Mouse (Mus musculus) urinary bladder, adult 2 months (tissue): ENCODE data around the gene Trmt5. TPM values are rescaled to one million over a fixed set of nuclear protein-coding genes. Genes with fewer than 3 reads are reported as not detected.

Experiments used
- DNase-seq: peaks from one replicate; pipeline ENCODE4 v3.0.0; 2022; ENCODE audit warnings: low spot score
- polyA plus RNA-seq: library from polyadenylated mRNA; depleted of rRNA; stranded (reverse); fragments of >200 nt; gene quantifications from 2 replicates; pipeline ENCODE4 v1.2.3, GENCODE M21; 2012; rRNA removed

Trmt5 gene
- 13.6 and 14.0 TPM in 2 replicates for polyA plus RNA-seq

DNA sequence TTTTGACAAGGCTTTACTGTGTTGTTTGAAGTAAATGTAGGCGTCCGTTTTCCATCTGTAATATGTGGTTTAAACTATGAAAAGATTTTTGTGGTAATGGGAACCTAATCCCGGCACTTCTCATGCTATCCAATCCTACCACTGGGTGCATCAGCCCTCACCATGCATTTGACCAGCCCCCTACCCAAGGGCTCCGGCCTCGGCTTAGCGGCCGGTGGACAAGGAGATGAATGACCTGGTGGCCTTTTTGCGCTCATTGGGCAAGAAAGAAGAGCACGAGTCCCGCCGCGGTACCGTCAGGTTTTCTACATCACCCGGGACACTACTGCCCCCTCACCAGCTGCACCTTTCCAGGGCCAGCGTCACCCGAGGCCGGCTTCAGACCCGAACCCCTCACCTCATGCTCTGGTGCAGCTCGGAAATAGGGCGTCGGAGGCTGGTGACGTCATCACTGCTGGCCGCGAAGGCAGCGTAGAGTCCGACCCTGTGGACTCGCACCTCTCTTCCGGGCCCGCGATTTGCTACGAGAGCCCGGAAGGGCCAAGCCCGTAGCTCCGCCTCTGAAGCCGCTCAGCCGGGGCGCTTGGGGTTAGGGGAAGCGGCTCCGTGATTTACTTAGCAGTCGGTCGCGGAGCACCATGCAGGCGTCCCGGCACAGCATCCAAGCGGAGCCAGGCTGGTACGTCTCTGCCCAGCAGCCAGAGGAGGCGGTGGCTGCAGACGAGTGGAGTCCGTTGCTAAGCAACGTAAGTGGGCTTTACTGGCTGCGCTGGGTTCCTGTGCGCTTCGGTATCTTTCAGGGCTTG lies at the start of gene Trmt5, which contains the start of gene Slc38a6:
Gene Trmt5 (minus strand): TSS at position 424 of the 806 bp plus-strand sequence.
Gene Slc38a6 (plus strand): TSS at position 493 of the 806 bp plus-strand sequence.
- peak; percentile 91 for DNase-seq

DNA sequence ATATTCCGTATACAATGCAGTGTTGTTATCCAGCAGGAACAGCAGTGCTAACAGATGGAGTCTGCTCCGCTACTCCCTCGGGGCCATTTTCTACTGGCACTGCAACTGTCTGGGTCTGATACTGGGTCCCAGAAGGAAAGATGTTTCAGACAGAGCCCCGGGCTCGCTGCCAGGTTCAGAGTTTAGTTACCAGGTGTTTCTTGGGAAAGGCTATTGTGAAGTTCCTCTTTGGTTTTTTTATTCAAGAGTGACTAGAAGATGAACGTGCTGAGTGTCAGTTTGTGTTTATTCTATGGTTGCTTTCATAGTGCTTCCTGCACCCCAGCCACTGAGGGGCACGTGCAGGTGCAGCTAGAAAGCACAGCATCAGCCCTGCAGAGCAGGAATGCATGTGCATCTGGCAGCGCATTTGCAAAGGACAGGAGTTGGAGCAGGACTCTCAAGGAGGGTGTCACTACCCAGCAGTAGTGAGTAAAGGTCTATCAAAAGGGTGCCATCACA lies 47.6 kb upstream of the Trmt5 start:
- DNase-seq, result no peak

DNA sequence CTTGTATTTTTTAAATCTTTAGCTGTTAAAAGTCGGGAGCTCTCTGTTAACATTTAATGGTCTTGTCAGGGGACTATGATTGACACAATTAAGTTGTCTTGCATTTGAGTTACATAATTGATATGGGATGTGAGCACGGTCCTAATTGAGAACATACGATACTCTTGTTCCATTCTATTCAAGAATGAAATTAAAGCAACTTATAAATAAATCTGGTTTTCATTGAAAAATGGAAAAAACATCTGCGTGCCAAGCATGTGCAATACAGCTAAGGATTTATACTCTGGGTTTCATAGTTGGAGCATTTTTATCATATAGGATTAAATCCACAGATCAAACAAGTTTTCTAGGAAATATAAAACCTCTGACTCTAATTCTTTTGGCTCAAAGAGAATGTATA lies 46.2 kb upstream of the Trmt5 start:
- DNase-seq, result no peak

DNA sequence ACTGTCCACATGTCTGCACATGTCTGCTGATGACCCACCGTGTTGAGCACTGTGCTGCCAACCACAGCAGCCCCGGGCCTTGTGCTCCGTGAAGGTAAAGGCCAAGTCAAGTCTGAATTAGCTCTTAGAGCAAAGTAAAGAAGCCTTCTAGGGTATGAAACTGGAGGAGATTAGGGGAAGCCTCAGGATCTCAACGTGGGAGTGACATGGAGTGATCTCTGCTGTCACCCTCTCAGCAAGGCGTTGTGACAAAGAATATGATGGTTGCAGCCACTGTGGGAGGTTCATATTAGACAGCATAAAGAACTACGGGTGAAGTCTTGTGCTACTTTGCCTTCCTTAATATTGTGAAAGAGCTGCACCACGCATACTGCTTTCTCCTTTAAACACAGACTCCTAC lies 43.7 kb upstream of the Trmt5 start:
- DNase-seq, result no peak

DNA sequence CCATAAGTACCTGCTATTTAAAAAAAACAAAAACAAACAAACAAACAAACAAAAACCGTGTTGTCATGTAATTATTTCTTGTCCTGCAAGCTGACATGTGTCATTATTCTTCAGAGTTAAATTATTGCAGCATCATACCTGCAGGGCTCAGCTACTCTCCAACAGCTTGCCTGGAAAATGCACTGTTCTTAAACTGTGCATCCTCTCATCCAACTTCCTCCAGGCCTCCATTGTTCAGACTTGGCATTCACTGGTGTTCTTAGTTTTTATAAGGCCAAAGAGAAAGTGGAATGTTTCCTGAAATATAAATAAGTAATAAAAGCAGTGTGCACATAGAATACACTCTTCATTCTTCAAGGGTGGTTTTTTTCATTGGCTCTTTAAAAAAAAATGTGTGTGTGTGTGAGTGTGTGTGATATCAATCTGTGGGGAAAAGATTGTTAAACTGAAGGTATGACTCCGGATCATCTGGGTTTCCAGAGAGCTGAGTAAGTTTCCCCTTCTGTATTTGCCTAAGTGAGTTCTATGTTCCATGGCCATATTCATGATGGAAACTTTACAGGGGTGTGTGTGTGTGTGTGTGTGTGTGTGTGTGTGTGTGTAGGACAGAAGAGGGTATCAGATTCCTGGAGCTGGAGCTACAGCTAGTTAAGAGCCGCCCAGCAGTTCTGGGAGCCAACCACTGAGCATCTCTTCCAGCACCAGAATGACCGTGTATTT lies 42.1 kb upstream of the Trmt5 start:
- DNase-seq, result no peak

DNA sequence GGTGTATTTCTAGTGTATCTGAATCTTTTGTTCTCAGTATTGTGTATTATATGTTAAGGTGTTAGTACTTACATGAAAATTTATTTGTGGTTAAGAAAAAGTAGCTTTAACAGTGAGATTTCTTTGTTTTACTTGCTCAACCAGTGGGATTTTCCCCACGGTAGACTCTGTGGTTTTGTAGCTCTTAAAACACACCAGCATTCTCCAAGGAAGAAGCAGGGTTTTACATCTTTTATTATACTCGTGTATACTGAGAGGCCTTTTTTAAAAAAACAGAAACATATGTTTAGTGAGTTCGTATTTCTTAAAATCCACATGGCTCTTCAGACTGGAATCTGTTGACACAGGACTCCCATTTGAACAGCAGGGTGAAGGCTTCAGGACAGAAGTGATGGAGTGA lies 40.9 kb upstream of the Trmt5 start:
- DNase-seq, result no peak

DNA sequence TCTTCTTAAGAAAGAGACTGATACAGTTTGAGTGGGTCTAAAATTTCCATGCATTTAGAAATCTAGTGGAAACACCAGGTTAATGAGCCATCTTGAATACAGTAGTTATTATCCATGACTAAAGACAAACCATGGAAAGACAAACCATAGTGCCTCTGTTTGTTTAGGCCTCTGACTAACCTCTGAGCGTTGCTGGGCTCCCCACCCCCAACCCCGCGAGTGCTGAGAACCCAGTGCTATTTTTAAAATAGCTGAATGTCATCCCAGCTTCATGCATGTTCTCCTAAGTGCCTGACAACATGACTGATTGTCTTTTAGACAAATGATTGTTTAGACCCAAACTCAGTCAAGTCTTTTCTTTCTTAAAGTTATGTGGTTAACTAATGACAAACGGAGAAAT lies 39.1 kb upstream of the Trmt5 start:
- DNase-seq, result no peak

DNA sequence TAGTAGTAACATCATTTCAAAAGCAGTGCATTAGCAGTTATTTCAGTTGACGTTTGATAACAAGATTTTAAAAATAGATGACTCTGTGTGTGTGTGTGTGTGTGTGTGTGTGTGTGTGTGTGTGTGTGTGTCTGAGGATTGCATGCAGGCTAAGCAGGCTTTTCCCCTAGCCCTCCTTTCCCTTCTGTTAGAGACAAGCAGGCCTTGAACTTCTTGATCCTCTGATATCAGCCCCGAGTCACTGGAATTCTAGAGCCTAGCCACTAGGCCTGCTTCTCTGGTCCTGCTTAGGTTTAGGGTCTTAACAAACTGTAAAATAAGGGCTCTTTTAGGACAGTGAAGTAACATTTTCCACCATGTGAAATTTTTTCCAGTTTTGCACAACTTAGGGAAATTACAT lies 38.7 kb upstream of the Trmt5 start:
- no peak for DNase-seq

DNA sequence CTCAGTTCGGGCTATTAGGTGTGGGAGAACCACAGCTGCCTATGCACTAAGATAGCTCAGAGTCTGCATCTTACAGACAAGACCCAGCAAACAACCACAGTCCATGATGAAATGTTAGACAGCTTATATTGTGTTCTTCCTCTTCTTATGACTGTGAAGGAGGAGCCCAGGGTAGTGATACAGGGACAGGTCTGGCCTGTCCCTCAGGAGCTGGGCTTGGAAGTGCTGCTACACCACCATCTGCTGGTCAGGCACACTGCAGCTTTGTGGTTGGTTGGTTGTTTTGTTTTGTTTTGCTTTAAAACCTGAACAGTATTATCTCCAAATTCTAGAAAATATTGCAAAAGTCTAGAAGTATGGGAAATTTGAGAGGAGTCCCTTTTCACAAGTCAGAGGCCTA lies 38.2 kb upstream of the Trmt5 start:
- no peak for DNase-seq

DNA sequence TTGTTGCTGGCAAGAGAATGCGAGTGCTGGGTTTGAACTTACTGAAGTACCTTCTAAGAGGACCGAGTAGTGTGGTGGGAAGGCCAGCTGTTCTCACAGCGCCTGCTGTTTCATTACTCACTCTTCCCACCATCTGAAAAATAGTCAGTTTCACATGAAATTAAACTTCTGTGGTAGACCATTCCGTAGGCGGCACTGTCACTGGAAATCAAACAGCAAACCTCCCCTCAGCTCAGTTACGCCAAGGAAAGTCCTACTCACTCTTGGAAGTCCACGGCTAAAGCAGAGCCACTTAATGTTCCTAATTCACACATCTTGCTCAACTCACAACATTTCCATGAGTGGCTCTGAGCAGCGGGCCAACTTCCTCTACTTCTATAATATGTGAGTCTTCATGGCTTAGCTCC lies 37.7 kb upstream of the Trmt5 start:
- no peak for DNase-seq

DNA sequence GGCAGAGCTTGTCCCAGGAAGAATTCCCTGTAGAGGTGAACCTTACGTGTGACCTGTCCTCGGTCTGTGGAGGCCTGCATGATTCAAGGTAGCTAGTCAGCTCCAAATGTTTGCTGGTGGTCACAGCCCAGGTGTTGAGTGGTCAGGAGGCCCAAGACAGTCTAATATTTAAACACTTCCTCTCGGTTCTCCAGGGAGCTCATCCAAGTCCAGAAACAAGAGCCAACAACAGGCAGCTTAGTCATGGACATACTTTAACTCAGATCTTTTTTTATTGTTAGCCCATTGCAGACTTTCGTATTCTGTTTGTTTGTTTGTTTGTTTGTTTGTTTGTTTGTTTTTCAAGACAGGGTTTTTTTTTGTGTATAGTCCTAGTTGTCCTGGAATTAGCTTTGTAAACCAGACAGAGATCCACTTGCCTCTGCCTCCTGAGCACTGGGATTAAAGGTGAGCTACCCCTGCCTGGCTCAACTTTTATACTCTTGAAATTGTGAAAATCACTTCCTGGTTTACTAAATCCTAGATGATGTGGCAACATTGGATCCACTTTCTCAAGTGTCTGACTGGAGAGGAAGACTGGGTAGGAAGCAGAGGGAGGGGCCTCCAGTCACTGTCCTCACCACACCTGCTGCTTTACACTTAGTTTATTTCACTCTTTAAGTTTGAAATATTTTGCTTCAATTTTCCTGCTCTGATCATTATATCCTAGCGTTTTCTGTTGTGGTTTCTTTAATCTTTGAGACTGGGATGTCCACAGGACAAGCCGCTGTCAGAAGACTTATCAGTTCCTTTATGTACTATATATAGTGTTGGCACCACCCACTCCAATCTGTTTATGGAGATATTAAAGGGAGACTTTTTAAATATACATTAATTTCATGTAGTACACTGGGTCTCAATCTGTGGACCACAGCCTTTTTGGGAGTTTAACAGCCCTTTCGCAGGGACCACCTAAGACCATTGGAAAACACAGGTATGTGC lies 31.5 kb upstream of the Trmt5 start:
- no peak for DNase-seq

DNA sequence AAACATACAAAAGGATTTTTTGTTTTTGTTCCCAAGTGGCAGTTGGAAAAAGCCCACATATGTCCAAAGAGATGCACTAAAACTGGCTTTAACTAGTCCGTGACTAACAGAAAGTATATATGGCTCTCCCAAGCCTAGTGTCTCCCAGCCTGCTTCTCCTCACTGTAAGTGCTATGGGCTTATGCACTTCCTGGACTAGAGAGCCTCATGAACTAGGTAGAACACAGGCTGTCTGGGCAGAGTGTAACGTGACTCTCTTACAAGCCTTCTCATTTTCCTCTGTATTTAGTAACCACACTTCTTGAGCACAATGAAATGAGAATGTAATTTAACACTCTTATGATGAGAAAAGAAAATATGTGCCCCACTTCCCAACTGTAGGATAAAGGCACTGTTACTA lies 22.2 kb upstream of the Trmt5 start:
- DNase-seq, result no peak

DNA sequence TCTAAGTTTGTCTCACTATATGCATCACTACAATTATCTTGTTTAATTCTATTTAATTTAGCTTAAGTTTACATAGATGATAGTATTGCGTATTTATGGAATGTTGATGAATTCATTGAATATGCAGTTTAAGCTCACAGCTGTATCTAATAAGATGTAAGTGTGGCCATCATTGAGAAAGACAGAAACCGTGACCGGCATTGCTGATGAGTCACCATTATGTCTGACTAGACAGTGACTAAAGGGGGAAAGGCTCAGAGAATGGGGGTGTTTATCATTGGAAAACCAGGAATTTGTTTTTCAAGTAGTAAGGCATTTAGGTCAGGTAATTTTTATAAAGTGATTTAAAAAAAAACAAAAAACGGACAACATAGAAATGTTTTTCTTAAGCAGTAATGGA lies 21.2 kb upstream of the Trmt5 start:
- DNase-seq, result no peak

DNA sequence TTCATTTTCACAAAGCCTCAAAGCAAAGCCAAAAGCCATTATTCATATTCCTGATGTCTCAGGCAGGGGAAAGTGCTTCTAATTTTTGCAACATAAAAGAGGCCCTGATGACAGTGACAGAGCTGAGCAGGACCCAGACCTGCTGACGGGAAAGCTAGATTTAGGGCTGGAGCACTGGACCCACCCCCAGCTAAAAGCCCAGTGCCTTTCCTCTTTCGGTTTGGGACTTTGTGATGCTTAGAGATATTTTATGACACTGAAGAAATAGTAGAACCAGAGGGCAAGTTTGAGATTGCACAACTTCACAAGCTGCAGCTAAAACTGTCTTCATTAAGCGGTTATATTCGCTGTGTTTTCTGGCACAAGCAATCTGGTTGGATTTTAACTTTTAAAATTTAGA lies 18.1 kb upstream of the Trmt5 start:
- no peak for DNase-seq

DNA sequence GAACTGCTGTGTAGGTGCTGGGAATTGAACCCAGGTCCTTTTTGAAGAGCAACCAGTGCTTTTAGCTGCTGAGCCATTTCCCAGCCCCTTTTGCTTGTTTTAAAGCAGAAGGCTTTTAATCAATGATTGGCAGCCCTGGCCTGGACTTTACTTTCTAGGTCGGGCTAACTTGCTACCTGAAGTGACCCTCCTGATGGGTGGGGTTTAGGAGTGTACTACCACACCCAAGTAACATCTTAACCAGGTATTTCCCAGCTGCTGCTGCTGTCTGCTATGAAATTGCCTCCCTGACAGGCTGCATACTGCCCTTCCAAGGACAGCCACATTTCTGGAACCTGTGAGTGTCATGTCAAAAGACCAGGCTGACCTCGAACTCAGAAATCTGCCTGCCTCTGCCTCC lies 14.0 kb upstream of the Trmt5 start:
- DNase-seq, result no peak

DNA sequence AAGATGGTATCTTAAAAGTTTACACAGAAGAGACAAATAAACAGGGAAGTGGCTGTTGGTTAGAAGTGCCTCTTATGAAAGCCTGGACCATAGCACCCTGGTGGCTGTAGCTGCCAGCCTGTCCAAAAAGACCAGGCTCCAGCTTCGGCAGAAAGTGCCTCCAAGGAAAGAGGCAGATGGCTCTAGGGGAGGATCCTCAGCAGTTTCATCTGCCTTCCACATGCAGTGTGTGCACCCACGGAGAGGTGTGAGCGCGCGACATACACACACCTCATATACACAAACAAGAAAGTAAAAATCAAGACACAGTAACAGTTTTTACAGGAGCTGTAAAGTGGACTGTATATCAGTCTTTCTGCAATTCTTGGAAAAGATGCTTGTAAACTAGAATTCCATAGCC lies 12.1 kb upstream of the Trmt5 start:
- DNase-seq, result no peak

DNA sequence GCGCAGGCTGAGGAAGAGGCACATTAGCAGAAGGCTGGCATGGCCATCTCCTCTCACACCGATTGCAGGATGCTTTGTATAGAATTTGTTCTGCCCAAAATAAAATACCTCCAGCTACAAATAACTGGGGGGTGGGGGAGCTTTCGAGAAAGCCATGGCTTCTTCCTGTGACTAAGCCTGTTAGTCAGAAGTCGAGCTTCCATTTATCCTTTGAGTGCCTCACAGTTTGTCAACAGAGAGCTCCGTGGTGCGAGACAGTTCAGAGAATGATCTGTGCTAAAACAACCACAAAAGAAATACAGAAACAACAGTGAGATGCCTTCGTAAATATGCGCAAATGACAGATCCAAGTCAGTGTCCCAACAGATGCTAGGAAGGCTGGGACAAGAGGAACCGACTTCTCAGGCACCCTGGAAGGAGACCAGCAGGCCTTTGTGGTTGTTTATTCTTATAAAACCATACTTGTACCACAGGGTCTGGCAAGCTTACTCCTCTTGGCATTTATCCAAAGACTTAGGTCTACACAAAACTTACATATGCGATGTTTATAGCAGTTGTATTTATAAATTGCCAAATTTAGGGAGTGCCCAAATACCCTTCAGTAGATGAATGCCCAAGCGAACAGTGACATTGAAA lies 9.1 kb upstream of the Trmt5 start:
- DNase-seq, result no peak

DNA sequence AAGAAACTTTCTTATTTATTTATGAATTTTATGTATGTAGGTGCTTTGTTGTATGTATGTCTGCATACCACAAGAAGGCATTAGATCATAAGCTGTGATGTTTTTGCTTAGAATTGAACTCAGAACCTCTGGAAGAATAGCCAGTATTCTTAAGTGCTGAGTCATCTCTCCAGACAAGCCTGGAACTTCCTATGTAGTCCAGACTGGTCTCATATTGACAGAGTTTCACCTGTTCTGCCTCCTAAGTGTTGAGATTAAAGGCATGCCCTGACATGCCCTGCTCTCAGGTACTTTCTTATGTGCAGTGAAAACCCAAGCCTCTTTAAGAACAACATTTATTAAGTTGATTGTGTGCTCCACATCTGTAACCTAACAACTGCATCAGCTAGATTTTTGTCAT lies 8.4 kb upstream of the Trmt5 start:
- DNase-seq, result no peak

DNA sequence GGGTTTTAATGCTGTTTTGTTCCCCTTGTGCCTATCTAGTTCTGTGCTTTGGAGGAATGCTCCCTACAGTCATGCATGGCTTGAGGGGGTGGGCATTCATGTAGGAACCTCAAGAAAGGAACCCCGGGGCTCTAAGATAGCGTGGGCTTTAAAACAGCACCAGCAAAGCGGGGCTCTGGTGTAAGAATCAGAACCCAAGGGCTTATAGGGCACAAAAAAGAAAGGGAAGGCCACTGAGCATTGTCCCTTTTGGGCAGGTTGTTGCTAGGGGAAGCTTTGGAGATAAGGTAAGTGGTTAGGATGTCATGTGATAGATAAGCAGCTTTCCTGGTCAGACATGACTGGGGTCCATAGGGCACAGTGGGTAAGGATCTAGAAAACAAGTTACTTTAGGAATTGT lies 2.1 kb upstream of the Trmt5 start:
- no peak for DNase-seq

DNA sequence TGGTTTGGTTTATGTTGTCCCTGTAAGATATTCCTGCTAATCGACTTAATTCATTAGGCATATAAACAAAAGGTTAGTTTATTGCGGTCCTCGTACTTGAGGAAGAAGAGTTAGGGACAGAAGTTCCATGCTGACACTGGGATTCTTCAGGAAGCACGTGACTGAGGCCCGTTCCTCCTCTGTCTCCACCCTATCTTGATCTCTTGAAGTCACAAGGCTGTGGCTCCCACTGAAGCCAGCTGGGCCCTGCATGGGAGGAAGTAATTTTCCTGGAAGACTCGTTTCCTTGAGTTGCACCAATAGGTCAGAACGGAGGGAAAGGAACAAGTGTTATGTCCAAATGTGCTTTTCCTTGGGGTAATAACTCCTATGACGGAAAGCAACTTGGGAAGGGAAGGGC lies 1.1 kb upstream of the Trmt5 start:
- DNase-seq, result no peak

DNA sequence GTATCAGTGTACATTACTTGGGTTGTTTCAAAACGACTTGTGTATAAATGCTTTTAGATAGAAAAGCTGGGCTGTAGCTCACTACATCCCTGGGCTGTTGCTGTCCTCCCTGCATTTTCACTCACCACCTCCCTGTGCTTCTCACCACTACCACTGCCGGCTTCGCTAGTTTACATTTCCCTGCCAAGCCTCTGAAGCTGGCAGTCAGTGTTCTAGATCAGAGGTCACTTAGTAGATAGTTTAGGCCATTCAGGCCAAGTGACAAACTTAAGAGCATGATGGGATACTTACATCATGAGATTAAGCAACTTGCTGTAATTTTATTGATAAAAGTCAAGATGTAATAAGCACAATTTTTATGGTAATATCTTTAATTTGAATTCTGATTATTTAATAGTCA lies 11.6 kb downstream of the Trmt5 start:
- DNase-seq, result no peak
